Mouse (Mus musculus): Measurements from ENCODE around the gene Apob. TPM values are rescaled to one million over a fixed set of nuclear protein-coding genes. Genes with fewer than 3 reads are reported as not detected.

Apob gene
- total RNA-seq, 2 experiments from 2014 or later = not detected

GRCm38 (mm10) chr12:8038081-8038730 is 60.8 kb downstream of the Apob start:
- DNase-seq = no peak

- peak; percentile 3 to 22 for DNase-seq
These were observed 65.4 kb downstream of the Apob start for GRCm38 (mm10) chr12:8042626-8043394.

GRCm38 (mm10) chr12:8047046-8047445 is 69.6 kb downstream of the Apob start:
- DNase-seq = no peak

- DNase-seq = no peak
These were observed 70.4 kb downstream of the Apob start for GRCm38 (mm10) chr12:8047789-8048309.

GRCm38 (mm10) chr12:8056001-8056640 is 78.7 kb downstream of the Apob start:
- DNase-seq = no peak

GRCm38 (mm10) chr12:8059576-8059975 is 82.1 kb downstream of the Apob start:
- peak; percentile 18 to 82 for DNase-seq

GRCm38 (mm10) chr12:8063363-8064065 is 86.1 kb downstream of the Apob start:
- no peak for DNase-seq

Other genes with a start within 250 kb of the Apob start
- 10 to 100 TPM; 25.1 to 25.6 TPM for gene Ldah, start 230.5 kb downstream of the Apob start, total RNA-seq (2021)